Mouse (Mus musculus) forebrain, embryonic 13.5 days (tissue): Measurements from ENCODE around the gene Scgb1b12. TPM values are rescaled to one million over a fixed set of nuclear protein-coding genes. Genes with fewer than 3 reads are reported as not detected.
"Not testable (repeated sequence)": the region's sequence is repeated elsewhere in the genome, so short reads cannot be mapped to it uniquely, and the experiment has no call there.

Experiments
- ATAC-seq: fragments of 200-750 bp; cut with Nextera tagmentation; 2 replicates; pipeline ENCODE4 v1.8.0; 2017
- H3K27ac ChIP-seq: fragments of 300-500 bp; sonication (generic); 2 replicates; pipeline ENCODE4 v1.5.1; 2015; ENCODE audit warnings: inconsistent platforms, mild to moderate bottlenecking, moderate library complexity
- H3K27me3 ChIP-seq: fragments of 300-500 bp; sonication (generic); 2 replicates; pipeline ENCODE4 v1.6.1; 2015; ENCODE audit warnings: mild to moderate bottlenecking, inconsistent platforms
- H3K36me3 ChIP-seq: fragments of 300-500 bp; sonication (generic); 2 replicates; pipeline ENCODE4 v1.6.1; 2015; ENCODE audit warnings: mild to moderate bottlenecking, inconsistent platforms; ENCODE audit not compliant: poor library complexity, severe bottlenecking
- H3K4me1 ChIP-seq: fragments of 300-500 bp; sonication (generic); 2 replicates; pipeline ENCODE4 v1.6.1; 2015; ENCODE audit warnings: inconsistent platforms
- H3K4me2 ChIP-seq: fragments of 300-500 bp; sonication (generic); 2 replicates; pipeline ENCODE4 v1.6.1; 2015; ENCODE audit warnings: inconsistent platforms, mild to moderate bottlenecking, moderate library complexity
- H3K4me3 ChIP-seq: fragments of 300-500 bp; sonication (generic); 2 replicates; pipeline ENCODE4 v1.5.1; 2015; ENCODE audit warnings: mild to moderate bottlenecking, inconsistent platforms
- H3K9ac ChIP-seq: fragments of 300-500 bp; sonication (generic); 2 replicates; pipeline ENCODE4 v1.6.1; 2015; ENCODE audit warnings: mild to moderate bottlenecking, inconsistent platforms
- H3K9me3 ChIP-seq: fragments of 300-500 bp; sonication (generic); replicated peaks from 2 replicates; pipeline ENCODE4 v1.6.1; 2016; ENCODE audit warnings: inconsistent platforms
- WGBS: fragments of 180-500 bp; shearing (Covaris S2); methylation state at CpG from one replicate; pipeline ENCODE4 v1.1.7; 2015; 5-methylcytosine and 5-hydroxymethylcytosine counted together
- polyA plus RNA-seq: library from polyadenylated mRNA; unstranded; fragments of >200 nt; fragmentation: Nextera tagmentation; extraction: Ambion mirVana; gene quantifications from 2 replicates; pipeline ENCODE4 v1.2.1, GENCODE M21; 2015

The Scgb1b12 gene
- polyA plus RNA-seq = not detected in 2 replicates

DNA sequence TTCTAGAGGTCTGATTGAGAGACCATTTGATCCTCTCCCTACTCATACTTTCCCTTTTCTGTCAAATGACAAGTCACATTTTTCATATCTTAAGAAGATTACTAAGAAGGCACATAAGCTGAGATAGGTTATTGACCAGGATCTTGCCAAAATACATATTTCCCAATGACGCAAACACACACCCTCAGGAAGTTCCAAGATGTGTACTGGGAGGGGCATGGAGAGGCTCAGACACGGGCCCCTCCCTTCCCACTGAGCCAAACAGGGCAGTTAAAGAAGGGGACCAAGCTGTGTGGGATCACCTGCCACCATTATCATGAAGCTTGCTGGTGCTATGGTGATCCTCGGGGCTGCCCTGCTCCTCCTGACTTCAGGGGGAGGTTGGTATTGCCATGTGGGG is at the start of gene Scgb1b12:
Gene Scgb1b12 (plus strand): TSS at position 301 of the 400 bp plus-strand sequence.
- not testable (repeated sequence) for H3K36me3 ChIP-seq, H3K27ac ChIP-seq, H3K4me3 ChIP-seq, H3K4me2 ChIP-seq, H3K27me3 ChIP-seq, H3K9ac ChIP-seq, ATAC-seq, H3K9me3 ChIP-seq, H3K4me1 ChIP-seq
- 79% methylated on average over 2 of the region's 3 CpGs for WGBS

GRCm38 (mm10) chr7:32327145-32327544 is 6.8 kb upstream of the Scgb1b12 start, which contains the start of gene Scgb2b12:
Gene Scgb2b12, minus strand, starts transcription at chr7:32327245.
- ATAC-seq, H3K4me1 ChIP-seq, H3K4me2 ChIP-seq, H3K4me3 ChIP-seq, H3K27me3 ChIP-seq, H3K9me3 ChIP-seq, H3K36me3 ChIP-seq, H3K9ac ChIP-seq, H3K27ac ChIP-seq: not testable (repeated sequence)
- WGBS = 73% methylated on average over 1 of the region's 1 CpGs

Other genes with a start within 250 kb of the Scgb1b12 start
- not detected in 2 replicates for gene Scgb1b10, start 233.3 kb upstream of the Scgb1b12 start, polyA plus RNA-seq
- not detected in 2 replicates for gene Scgb2b11, start 123.0 kb upstream of the Scgb1b12 start, polyA plus RNA-seq
- not detected in 2 replicates for gene Scgb1b11, start 111.3 kb upstream of the Scgb1b12 start, polyA plus RNA-seq
- gene Scgb2b12, start 6.9 kb upstream of the Scgb1b12 start, polyA plus RNA-seq = not detected in 2 replicates
- gene Scgb1b29, start 107.4 kb downstream of the Scgb1b12 start, polyA plus RNA-seq = not detected in 2 replicates